Mouse (Mus musculus): Measurements from ENCODE around the gene Hnrnpu.
"Not testable (repeated sequence)": the region's sequence is repeated elsewhere in the genome, so short reads cannot be mapped to it uniquely, and the experiment has no call there.

The Hnrnpu gene

GRCm38 (mm10) chr1:178310128-178310527, 27.5 kb downstream of the Hnrnpu start:
- no peak for DNase-seq (ENCODE audit: low spot score)

- no peak for DNase-seq (ENCODE audit: low spot score)
Measured at GRCm38 (mm10) chr1:178309487-178309886, 28.1 kb downstream of the Hnrnpu start.

- peak; percentile 87 for DNase-seq (ENCODE audit: low spot score)
Measured at GRCm38 (mm10) chr1:178303425-178303824, 34.2 kb downstream of the Hnrnpu start.

- DNase-seq (ENCODE audit: low spot score): not testable (repeated sequence)
Measured at GRCm38 (mm10) chr1:178301261-178301660, 36.3 kb downstream of the Hnrnpu start.

GRCm38 (mm10) chr1:178294051-178294450, 43.5 kb downstream of the Hnrnpu start:
- DNase-seq (ENCODE audit: low spot score): no peak

GRCm38 (mm10) chr1:178291716-178292115, 45.9 kb downstream of the Hnrnpu start:
- no peak for DNase-seq (ENCODE audit: low spot score)

GRCm38 (mm10) chr1:178287601-178288176, 49.9 kb downstream of the Hnrnpu start:
- no peak for DNase-seq (ENCODE audit: low spot score)

GRCm38 (mm10) chr1:178283946-178284720, 53.5 kb downstream of the Hnrnpu start:
- DNase-seq (ENCODE audit: low spot score): no peak

- DNase-seq (ENCODE audit: low spot score): not testable (repeated sequence)
Measured at GRCm38 (mm10) chr1:178283314-178283713, 54.3 kb downstream of the Hnrnpu start.

- peak; percentile 74 for DNase-seq (ENCODE audit: low spot score)
Measured at GRCm38 (mm10) chr1:178276054-178276911, 61.3 kb downstream of the Hnrnpu start.

GRCm38 (mm10) chr1:178275738-178276053, 61.9 kb downstream of the Hnrnpu start:
- DNase-seq (ENCODE audit: low spot score): no peak

- peak; percentile 24 for DNase-seq (ENCODE audit: low spot score)
Measured at GRCm38 (mm10) chr1:178275174-178275730, 62.3 kb downstream of the Hnrnpu start.
